Mouse (Mus musculus) left cerebral cortex, postnatal 14 days (tissue): ENCODE results near the gene Pf4. TPM values are rescaled to one million over a fixed set of nuclear protein-coding genes. Genes with fewer than 3 reads are reported as not detected.
"Not testable (repeated sequence)": the region's sequence is repeated elsewhere in the genome, so short reads cannot be mapped to it uniquely, and the experiment has no call there.

Source experiments
- DNase-seq, 2 experiments: peaks; one replicate each; pipeline ENCODE4 v3.0.0; 2021 to 2022; ENCODE audit warnings: low spot score in 2 of 2, mixed read lengths in 1 of 2
- intact Hi-C: fragments of 180-260 bp; cut with DNase I; formaldehyde crosslinking; loops from one replicate; pipeline ENCODE4 v1.15.1; 2025
- microRNA-seq, 2 experiments: library from miRNA; unstranded; fragments of <30 nt; microRNA quantifications; one replicate each; pipeline ENCODE4 v1.2.0; 2022
- total RNA-seq, 2 experiments: library from RNA; stranded (reverse); gene quantifications; 2 replicates each; pipeline ENCODE4 v1.2.3; 2021

The Pf4 gene
- total RNA-seq, 2 experiments from 2014 or later = 4.7 to 5.2 TPM

DNA sequence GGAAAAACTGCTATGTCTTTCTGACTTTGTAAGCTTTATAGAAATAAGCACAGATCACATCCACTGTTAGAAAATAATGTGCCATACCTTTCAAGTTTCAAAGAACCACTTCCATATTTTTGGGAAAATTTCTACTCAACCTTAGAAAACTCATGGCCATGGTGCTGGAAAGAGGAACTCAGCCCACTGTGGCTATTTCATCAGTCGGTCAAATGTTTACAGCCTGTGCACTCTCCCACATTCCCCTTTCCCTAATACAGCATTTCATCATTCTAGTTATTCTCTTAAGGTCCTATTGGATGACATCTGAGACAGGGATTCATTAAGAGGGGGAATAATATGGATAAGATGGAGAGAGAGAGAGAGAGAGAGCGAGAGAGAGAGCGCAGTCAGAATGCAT lies 11.5 kb downstream of the Pf4 start:
- intact Hi-C loops = loop anchor here (10.0 kb wide), 1 partner anchor 119 kb away; no protein-coding TSS in a partner anchor
- no peak for DNase-seq

DNA sequence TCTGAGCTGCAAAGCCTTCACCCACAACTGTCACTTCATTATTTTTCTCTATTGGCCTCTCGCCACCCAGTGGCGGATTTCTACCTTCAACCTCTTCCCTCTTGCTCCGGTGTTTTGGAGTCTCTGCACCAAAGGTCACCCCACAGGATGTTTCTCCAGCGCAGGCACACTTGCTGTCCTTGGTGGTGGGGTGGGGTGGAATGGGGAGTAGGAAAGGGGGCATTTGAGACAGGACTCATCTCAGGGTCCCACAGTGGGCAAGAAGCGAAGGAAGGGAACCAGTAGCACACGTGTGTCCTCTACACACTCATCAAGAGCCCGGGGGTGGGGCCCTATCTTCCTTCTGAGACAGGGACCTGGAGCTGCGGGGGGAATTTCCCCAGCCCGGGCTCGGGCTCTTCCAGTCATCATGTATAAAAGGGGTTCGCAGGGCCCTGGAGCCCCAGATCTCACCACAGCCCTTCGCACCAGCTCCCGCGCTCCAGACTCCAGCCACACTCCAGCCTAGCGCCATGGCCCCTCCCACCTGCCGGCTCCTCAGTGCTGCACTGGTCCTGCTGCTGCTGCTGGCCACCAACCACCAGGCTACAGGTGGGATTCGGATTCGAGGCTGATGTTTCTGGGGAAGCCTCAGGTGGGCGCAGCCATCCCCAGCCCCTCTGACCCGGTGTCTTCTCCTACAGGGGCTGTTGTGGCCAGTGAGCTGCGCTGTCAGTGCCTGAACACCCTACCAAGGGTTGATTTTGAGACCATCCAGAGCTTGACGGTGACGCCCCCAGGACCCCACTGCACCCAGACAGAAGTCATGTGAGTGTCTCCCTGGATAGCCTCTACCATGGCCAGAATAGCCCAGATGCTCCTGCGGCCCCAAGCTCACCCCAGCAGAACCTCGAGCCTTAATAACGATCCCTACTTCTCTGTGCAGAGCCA lies 13.7 kb downstream of the Pf4 start, which contains the start of gene Cxcl3:
Gene Cxcl3, plus strand, starts transcription at position 445 of the 930 bp plus-strand sequence.
- intact Hi-C loops = loop anchor here (10.0 kb wide), 1 partner anchor 121 kb away; no protein-coding TSS in a partner anchor
- DNase-seq = peak in 1 of 2 experiments; percentile 7

DNA sequence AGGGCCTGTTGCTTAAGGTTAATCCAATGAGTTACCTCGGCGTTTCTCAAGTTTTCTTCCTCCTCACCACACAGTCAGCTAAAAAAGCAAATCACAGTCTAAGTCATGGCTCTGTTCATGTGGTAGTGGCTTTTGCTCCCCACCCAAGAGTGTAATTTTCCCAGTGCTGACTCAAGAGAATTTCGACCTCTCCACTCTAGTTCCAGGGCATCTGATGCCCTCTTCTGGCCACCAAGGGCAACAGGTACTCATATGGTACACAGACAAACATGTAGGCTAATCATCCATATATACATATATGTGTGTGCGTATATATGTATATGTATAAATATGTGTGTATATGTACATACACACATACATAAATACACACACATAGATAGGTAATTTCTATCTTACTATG lies 15.9 kb downstream of the Pf4 start:
- no peak for DNase-seq
- intact Hi-C loops = loop anchor here (10.0 kb wide), 1 partner anchor 123 kb away; no protein-coding TSS in a partner anchor

- DNase-seq = no peak
- intact Hi-C loops = loop anchor here (10.0 kb wide), 1 partner anchor 125 kb away; no protein-coding TSS in a partner anchor
Measured at GRCm38 (mm10) chr5:90789306-90790073, 17.3 kb downstream of the Pf4 start.

DNA sequence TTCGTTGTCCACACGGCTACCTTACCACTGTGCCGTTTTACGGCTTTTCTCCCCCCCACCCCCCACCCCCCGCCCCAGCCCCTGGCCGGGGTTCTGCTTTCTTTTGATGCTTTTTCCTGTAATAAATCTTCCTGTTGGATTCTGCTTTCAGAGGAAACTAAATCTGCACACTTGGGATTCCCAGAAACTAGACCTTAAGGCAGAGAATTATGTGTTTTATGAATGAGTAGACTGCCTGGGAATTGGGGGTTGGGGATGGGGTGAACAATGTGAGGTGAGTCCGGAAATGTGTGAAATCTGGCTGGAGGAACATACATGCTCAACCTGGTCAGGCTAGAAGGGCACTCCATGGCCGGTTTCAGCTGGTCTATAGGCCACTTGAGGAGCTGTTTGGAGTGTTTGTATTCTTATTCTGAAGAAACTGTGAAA lies 17.9 kb downstream of the Pf4 start:
- intact Hi-C loops = no loop called here
- DNase-seq = no peak

- DNase-seq = no peak
- intact Hi-C loops = no loop called here
Measured at GRCm38 (mm10) chr5:90794195-90794625, 22.0 kb downstream of the Pf4 start, which contains the start of gene Cxcl15. Gene Cxcl15 (plus strand): TSS chr5:90794534.

- intact Hi-C loops, DNase-seq: not testable (repeated sequence)
Measured at GRCm38 (mm10) chr5:90795392-90795791, 23.2 kb downstream of the Pf4 start.

DNA sequence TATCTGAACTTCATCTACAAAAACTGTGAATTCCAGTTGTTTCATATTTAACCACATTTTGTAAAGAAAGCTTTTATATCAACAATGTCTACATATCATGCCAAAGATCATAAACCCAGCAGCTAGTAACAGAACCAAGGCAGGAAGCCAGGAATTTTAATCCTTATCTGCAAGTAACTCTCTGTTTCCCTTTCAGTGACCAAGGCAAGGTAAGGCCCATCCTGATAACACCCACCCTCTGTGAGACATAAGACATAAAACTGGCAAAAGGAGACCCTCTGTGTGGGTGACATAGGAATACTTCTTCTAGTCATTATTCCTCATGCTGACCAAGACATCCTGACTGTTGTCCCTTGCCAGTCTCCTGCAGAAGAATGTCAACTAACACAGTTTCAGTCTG lies 32.3 kb downstream of the Pf4 start:
- intact Hi-C loops = no loop called here
- no peak for DNase-seq

DNA sequence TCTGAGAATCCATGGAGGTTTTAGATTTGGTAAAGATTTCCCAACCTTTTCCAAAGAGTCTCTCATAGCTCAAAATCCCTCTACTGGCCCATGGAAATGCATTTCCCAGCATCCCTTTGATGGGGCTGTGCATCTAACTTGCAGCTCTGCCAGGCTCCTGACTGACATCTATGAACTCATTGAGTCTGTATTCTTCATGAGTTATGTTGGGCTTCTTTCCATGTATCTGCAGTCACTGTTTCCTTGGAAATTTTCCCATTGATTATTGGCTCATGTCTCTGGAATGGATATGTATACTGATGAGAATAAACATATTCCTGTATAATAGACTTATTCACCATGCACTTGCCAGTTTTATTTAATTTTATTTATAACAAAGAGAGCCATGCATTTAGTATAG lies 33.8 kb downstream of the Pf4 start:
- no peak for DNase-seq
- intact Hi-C loops = no loop called here

GRCm38 (mm10) chr5:90807176-90807950 lies 35.1 kb downstream of the Pf4 start:
- intact Hi-C loops = no loop called here
- DNase-seq = no peak

GRCm38 (mm10) chr5:90819756-90820155 lies 47.5 kb downstream of the Pf4 start:
- intact Hi-C loops = no loop called here
- DNase-seq = no peak

Small RNA genes lying within 50 kb of the gene (microRNA-seq; reads per million reads assigned to microRNA genes)
- 0 reads per million in 2 experiments for gene Gm24322

Other genes with a start within 250 kb of the Pf4 start
- under 1 TPM; 0.29 to 0.42 TPM for gene 5830473C10Rik, start 211.3 kb upstream of the Pf4 start, total RNA-seq
- 1 to 10 TPM; 1.0 to 1.7 TPM for gene Rassf6, start 131.8 kb upstream of the Pf4 start, total RNA-seq
- under 1 TPM; 0.22 to 0.27 TPM for gene Cxcl5, start 13.1 kb upstream of the Pf4 start, total RNA-seq
- under 1 TPM in 1 of 2 experiments, not detected in 1; 0.66 TPM for gene Ppbp, start 3.9 kb upstream of the Pf4 start, total RNA-seq
- gene Cxcl3, start 13.7 kb downstream of the Pf4 start, total RNA-seq = not detected
- gene Cxcl15, start 22.1 kb downstream of the Pf4 start, total RNA-seq = not detected
- under 1 TPM in 1 of 2 experiments, not detected in 1; 0.49 TPM for gene Cxcl1, start 118.8 kb downstream of the Pf4 start, total RNA-seq
- not detected for gene Cxcl2, start 131.4 kb downstream of the Pf4 start, total RNA-seq
- 10 to 100 TPM; 10.7 to 15.7 TPM for gene Mthfd2l, start 158.7 kb downstream of the Pf4 start, total RNA-seq